Mouse (Mus musculus): ENCODE measurements around the gene Crot. TPM values are rescaled to one million over a fixed set of nuclear protein-coding genes. Genes with fewer than 3 reads are reported as not detected.
"Not testable (repeated sequence)": the region's sequence is repeated elsewhere in the genome, so short reads cannot be mapped to it uniquely, and the experiment has no call there.

Gene Crot
- total and polyA plus RNA-seq, 3 experiments, result 9.4 to 148 (median 9.8) TPM

- Histone ChIP-seq H3K27me3 (ENCODE audit: control insufficient read depth in 1 of 2, insufficient read depth in 2 of 2, low read length in 2 of 2) (no peaks in the 10 kb centered on the region), H3K36me3 (ENCODE audit: control insufficient read depth in 1 of 2, insufficient read depth in 2 of 2, low read length in 2 of 2) (no peaks in the 10 kb centered on the region), H3K9me3 (replicated peaks; ENCODE audit: insufficient read depth, low read length) (no peaks in the 10 kb centered on the region), H3K79me2 (ENCODE audit: control insufficient read depth, insufficient read depth, low read length, poor library complexity) (no peaks in the 10 kb centered on the region), H3K4me1 (ENCODE audit: control insufficient read depth in 1 of 2, insufficient read depth in 2 of 2, low read length in 2 of 2) (no peaks in the 10 kb centered on the region), H3K4me3 (ENCODE audit: control insufficient read depth in 1 of 2, insufficient read depth in 1 of 2, low read depth in 2 of 2, low read length in 2 of 2) (no peak overlapping the region), H3K27ac (ENCODE audit: control insufficient read depth, low read depth, low read length) (no peak overlapping the region), H3K9ac (ENCODE audit: control insufficient read depth, low read depth, low read length, poor library complexity, severe bottlenecking) (no peak overlapping the region)
- DNase-seq (ENCODE audit: low read depth, low spot score), result no peak
- TF ChIP-seq MYC (IDR thresholded peaks at IDR 0.05; ENCODE audit: low read depth, low read length) (no peak), TCF12 (IDR thresholded peaks at IDR 0.05; ENCODE audit: low read depth, low read length) (no peak), CTCF (IDR thresholded peaks at IDR 0.05 in 2 of 3, conservative IDR thresholded peaks at IDR 0.05 in 1 of 3; ENCODE audit: control insufficient read depth in 1 of 3, insufficient read depth in 1 of 3, low read depth in 2 of 3, low read length in 3 of 3, poor library complexity in 1 of 3, severe bottlenecking in 1 of 3) (no peak), GATA1 (IDR thresholded peaks at IDR 0.05; ENCODE audit: low read depth, low read length) (no peak), USF1 (IDR thresholded peaks at IDR 0.05; ENCODE audit: low read depth, low read length) (no peak), CHD2 (IDR thresholded peaks at IDR 0.05; ENCODE audit: low read length) (no peak), RAD21 (IDR thresholded peaks at IDR 0.05; ENCODE audit: low read depth, low read length) (no peak), RCOR1 (IDR thresholded peaks at IDR 0.05; ENCODE audit: low read depth, low read length) (no peak), NELFE (IDR thresholded peaks at IDR 0.05; ENCODE audit: low read depth, low read length) (no peak), MYB (IDR thresholded peaks at IDR 0.05; ENCODE audit: low read depth, low read length) (no peak), SIN3A (IDR thresholded peaks at IDR 0.05; ENCODE audit: low read length) (no peak), MXI1 (IDR thresholded peaks at IDR 0.05; ENCODE audit: low read depth, low read length) (no peak)
Measured at GRCm38 (mm10) chr5:9010166-9010565, 13.0 kb upstream of the Crot start.

- not testable (repeated sequence) for H3K36me3 ChIP-seq (ENCODE audit: control insufficient read depth in 1 of 2, insufficient read depth in 2 of 2, low read length in 2 of 2); H3K9ac ChIP-seq (ENCODE audit: control insufficient read depth, low read depth, low read length, poor library complexity, severe bottlenecking); H3K4me1 ChIP-seq (ENCODE audit: control insufficient read depth in 1 of 2, insufficient read depth in 2 of 2, low read length in 2 of 2); DNase-seq (ENCODE audit: low read depth, low spot score); H3K9me3 ChIP-seq (replicated peaks; ENCODE audit: insufficient read depth, low read length); H3K27ac ChIP-seq (ENCODE audit: control insufficient read depth, low read depth, low read length); H3K79me2 ChIP-seq (ENCODE audit: control insufficient read depth, insufficient read depth, low read length, poor library complexity); H3K27me3 ChIP-seq (ENCODE audit: control insufficient read depth in 1 of 2, insufficient read depth in 2 of 2, low read length in 2 of 2); H3K4me3 ChIP-seq (ENCODE audit: control insufficient read depth in 1 of 2, insufficient read depth in 1 of 2, low read depth in 2 of 2, low read length in 2 of 2)
Measured at GRCm38 (mm10) chr5:9006585-9006984, 9.5 kb upstream of the Crot start.

GRCm38 (mm10) chr5:9000006-9000405, 2.9 kb upstream of the Crot start:
- H3K9me3 ChIP-seq (replicated peaks; ENCODE audit: insufficient read depth, low read length); H3K79me2 ChIP-seq (ENCODE audit: control insufficient read depth, insufficient read depth, low read length, poor library complexity); H3K4me3 ChIP-seq (ENCODE audit: control insufficient read depth in 1 of 2, insufficient read depth in 1 of 2, low read depth in 2 of 2, low read length in 2 of 2); H3K4me1 ChIP-seq (ENCODE audit: control insufficient read depth in 1 of 2, insufficient read depth in 2 of 2, low read length in 2 of 2); H3K9ac ChIP-seq (ENCODE audit: control insufficient read depth, low read depth, low read length, poor library complexity, severe bottlenecking); DNase-seq (ENCODE audit: low read depth, low spot score); H3K27ac ChIP-seq (ENCODE audit: control insufficient read depth, low read depth, low read length); H3K27me3 ChIP-seq (ENCODE audit: control insufficient read depth in 1 of 2, insufficient read depth in 2 of 2, low read length in 2 of 2): not testable (repeated sequence)
- peaks cover 0 to 13% of the 10 kb centered on the region in 2 experiments; a peak in 2 of 4 replicates for H3K36me3 ChIP-seq (ENCODE audit: control insufficient read depth in 1 of 2, insufficient read depth in 2 of 2, low read length in 2 of 2)

Data from MEL (cell line).